Mouse (Mus musculus): Measurements from ENCODE around the gene Arid4a.
"Not testable (repeated sequence)": the region's sequence is repeated elsewhere in the genome, so short reads cannot be mapped to it uniquely, and the experiment has no call there.

Arid4a gene

DNA sequence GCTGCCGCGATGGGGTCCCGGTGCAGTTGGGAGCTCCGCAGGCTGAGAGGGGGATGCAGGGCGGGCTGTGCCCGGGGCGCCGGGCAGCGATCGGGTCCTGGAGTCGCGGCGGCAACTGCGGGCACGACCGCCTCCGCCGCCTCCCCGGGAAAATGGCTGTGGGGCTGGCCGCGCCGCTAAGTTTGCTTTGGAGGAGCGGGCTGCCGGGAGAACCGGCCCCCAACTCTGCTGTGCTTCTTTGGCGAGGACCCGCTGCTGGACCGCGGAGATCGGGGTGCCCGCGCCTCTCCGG is 367 bp downstream of the Arid4a start:
- DNase-seq (ENCODE audit: low spot score in 2 of 2), result no peak

DNA sequence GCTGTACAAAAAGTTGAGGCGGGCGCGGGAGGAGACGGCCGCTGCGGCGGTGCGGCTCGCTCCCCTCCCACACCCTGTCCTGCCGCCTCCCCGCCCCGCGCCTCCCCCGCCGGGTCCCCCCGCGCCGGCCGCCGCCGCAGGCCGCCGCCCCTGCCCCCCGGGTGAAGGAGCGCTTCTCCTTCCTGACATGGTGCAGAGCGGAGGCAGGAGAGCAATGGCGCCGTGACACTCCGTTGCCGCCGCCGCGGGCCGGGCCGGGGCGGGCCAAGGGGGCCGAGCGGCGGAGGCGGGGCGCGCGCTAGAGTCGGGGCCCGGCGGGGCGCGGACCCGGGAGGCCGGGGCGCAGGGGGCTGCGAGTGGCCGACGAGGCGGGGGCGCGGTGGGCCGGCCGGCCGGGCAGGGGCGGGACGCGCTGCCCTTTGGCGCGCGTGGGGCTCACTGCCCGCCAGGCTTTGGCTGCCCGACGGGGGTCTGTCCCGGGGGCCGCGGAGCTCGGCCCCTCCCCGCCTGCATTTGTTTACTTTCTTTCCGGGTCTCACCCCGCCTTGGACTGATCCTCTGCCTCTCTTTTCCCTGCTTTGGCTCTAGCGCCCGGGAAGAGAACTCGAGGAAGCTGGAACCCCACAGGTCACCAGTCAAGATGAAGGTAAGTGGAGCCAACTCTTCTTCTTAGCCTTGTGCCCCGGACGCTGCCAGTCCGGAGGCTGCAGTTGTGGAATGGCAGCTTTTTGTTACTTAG is 882 bp downstream of the Arid4a start:
- no peak for DNase-seq (ENCODE audit: low spot score in 2 of 2)

DNA sequence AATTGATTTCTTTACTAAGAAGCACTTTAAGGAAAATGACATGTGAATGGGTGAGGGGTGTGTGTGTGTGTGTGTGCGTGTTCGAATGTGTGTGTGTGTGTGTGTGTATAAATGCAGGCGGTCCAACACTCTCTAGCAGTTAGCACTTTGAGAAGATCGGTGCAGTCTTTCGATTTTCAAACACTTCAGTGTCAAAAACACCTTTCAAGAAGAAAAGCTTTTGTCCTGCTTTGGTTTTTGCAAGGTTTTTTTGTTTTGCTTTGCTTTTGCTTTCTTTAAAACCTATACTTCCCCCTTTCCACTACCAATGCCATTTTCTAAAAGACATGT is 1.4 kb downstream of the Arid4a start:
- DNase-seq (ENCODE audit: low spot score in 2 of 2), result no peak

DNA sequence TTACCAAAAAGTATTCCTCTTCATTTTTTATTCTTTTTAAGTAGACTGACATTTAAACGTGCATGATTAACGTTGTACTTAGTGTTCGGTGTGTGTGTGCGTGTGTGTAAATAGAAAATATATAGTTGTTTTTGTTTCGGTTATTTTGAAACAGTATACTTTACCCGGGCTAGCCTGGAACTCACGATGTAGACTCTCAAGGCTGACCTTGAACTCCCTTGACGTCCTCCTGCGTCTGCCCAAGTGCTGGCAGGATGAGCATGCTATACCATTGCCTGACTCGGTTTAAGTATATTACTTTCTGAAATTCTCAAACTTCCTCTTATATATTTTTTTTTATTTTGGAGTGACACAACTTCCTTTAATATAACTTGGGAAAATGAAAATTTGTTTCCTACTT is 2.0 kb downstream of the Arid4a start:
- DNase-seq (ENCODE audit: low spot score in 2 of 2), result no peak

- DNase-seq (ENCODE audit: low spot score in 2 of 2), result no peak
Observed at GRCm38 (mm10) chr12:71019211-71019610, 3.4 kb downstream of the Arid4a start.

DNA sequence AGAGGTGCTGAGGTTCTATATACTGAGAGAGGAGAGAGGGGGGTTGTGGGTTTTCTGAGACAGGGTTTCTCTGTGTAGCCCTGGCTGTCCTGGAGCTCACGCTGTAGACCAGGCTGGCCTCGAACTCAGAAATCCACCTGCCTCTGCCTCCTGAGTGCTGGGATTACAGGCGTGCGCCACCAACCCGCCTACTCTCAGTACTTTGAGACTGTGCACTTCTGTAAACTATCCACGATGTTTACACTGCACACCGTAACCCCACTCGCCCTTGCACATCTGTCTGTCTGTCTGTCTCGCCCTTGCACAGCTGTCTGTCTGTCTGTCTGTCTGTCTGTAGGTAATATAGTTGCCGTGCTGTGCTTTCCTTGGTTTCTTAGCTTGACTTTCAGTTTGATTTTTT is 8.6 kb downstream of the Arid4a start:
- DNase-seq (ENCODE audit: low spot score in 2 of 2), result no peak

DNA sequence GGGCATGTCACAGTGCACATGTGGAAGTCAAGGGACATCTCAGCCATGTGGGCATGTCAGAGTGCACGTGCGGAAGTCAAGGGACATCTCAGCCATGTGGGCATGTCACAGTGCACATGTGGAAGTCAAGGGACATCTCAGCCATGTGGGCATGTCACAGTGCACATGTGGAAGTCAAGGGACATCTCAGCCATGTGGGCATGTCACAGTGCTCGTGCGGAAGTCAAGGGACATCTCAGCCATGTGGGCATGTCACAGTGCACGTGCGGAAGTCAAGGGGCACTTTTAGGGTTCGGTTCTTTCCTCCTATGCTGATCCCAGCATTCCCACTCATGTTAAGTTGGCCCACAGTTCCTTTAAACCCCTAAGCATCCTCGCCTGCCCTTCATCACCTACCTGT is 12.5 kb downstream of the Arid4a start:
- not testable (repeated sequence) for DNase-seq (ENCODE audit: low spot score in 2 of 2)

DNA sequence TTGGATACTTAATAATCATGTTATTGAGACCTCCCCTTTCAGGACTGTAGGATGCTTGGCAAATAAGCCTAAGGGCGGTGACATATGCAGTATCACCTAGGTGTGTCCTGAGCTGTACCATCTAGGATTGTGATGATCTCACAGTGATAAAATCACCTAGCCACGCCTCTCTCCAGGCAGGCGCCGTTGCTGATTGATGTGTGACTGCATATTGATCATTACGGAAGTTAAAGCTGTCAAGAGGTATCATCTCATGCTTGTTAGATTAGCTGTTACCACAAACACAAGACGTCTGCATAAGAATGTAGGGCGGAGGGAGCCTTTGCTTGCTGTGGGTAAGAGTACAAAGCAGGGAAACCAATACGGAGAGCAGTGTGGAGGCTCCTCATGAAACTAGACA is 14.5 kb downstream of the Arid4a start:
- DNase-seq (ENCODE audit: low spot score in 2 of 2), result no peak

- no peak for DNase-seq (ENCODE audit: low spot score in 2 of 2)
Observed at GRCm38 (mm10) chr12:71030722-71031121, 14.9 kb downstream of the Arid4a start.

- no peak for DNase-seq (ENCODE audit: low spot score in 2 of 2)
Observed at GRCm38 (mm10) chr12:71035826-71036225, 20.0 kb downstream of the Arid4a start.

DNA sequence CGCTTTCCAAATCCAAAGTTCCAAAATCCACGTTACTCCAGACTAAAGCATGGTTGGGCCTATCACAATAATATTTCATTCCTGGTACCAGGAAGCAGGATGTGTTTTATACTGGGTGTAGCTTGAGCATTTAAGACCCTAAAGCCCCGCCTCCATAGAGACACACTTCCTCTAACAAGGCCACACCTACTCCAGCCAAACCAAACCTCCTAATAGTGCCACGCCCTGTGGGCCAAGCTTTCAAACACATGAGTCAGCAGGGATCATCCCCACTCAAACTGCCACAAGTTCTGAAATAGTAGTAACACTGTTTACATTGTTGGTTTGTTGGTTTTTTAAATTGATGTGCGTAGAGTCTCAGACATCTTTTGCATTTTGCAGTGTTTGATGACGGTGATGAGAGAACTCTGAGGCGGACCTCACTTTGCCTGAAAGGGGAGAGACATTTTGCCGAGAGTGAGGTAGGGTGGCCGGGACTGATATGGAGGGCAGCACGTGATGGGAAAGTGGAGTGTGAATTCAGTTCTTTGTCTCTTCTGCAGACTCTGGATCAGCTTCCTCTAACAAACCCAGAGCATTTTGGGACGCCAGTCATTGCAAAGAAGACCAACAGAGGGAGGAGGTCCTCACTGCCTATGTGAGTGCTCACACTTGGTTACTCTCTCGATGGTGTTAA is 21.1 kb downstream of the Arid4a start:
- DNase-seq (ENCODE audit: low spot score in 2 of 2), result no peak

DNA sequence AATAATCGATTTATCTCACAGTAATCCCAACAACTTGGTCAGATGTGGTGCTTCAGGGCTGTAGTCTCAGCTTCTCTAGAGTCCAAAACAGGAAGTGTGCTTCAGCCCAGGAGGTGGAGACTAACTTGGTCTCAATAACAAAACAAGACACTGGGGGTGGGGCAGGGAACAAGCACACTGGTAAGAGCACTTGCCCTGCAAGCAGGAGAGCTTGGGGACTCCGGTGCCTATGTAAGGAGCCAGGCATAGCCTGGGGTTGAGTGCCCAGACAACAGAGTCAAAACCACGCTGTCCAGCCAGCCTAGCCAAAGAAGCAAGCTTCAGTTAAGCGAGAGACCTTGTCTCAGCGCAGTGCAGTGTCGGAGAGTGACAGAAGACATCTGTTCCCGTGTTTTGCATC is 24.7 kb downstream of the Arid4a start:
- no peak for DNase-seq (ENCODE audit: low spot score in 2 of 2)

DNA sequence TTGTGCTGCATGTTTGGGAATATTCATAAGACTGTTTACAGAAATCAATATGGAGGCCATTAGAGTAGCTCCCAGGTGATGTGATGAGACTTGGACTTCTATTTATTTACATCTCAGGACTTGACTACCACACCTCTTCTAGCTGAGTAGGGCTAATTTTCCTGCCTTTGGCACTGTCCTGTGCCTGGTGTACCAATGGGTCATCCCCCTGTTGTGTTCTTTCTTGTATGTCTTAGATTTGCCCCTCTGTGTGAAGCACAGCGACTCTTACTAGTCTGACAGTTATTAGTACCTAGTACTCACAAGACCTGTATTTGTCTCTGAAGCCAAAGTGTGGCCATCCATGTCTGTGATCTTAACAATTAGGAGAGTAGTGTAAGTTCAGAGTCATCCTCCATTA is 26.7 kb downstream of the Arid4a start:
- DNase-seq (ENCODE audit: low spot score in 2 of 2), result no peak

GRCm38 (mm10) chr12:71043571-71043970 is 27.8 kb downstream of the Arid4a start:
- DNase-seq (ENCODE audit: low spot score in 2 of 2), result no peak

- DNase-seq (ENCODE audit: low spot score in 2 of 2), result no peak
Observed at GRCm38 (mm10) chr12:71044488-71044887, 28.7 kb downstream of the Arid4a start.

- DNase-seq (ENCODE audit: low spot score in 2 of 2), result no peak
Observed at GRCm38 (mm10) chr12:71046501-71046900, 30.7 kb downstream of the Arid4a start.

- DNase-seq (ENCODE audit: low spot score in 2 of 2), result no peak
Observed at GRCm38 (mm10) chr12:71047473-71048078, 31.8 kb downstream of the Arid4a start.

DNA sequence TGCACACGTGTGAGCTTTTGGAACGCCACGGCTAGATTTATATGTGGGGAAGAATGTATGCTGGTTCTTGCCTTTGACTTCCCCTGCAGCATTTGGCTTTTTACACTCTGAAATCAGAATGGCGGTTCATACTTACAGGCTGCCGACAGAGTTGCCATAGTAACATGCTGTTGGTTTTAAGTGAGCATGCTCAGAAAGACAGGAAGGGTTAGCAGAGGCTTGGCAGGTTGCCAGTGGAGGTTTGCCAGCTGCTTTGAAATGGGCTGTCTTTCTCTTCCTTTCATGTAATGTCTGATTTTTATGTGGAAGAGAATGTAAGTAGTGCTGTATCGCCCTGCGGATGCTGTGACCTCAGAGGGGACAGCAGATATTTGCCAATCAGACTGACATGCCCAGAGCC is 32.3 kb downstream of the Arid4a start:
- peak; percentile 96 to 97 for DNase-seq (ENCODE audit: low spot score in 2 of 2)

- no peak for DNase-seq (ENCODE audit: low spot score in 2 of 2)
Observed at GRCm38 (mm10) chr12:71048561-71048960, 32.8 kb downstream of the Arid4a start.

GRCm38 (mm10) chr12:71049596-71050265 is 33.9 kb downstream of the Arid4a start:
- no peak for DNase-seq (ENCODE audit: low spot score in 2 of 2)

DNA sequence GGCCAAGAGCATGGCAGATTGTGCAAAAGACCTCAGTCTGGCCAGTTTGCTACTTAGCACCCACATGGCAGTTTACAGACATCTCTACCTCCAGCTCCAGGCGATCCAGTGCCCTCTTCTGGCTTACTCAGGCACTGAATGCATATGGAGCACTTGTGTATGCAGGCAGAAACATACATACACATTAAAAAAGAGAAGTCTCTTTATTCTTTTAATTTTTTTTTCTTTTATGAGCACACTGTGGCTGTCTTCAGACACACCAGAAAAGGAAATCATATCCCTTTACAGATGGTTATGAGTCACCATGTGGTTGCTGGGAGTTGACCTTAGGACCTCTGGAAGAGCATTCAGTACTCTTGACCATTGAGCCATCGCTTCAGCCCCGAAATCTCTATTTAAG is 35.3 kb downstream of the Arid4a start:
- no peak for DNase-seq (ENCODE audit: low spot score in 2 of 2)

DNA sequence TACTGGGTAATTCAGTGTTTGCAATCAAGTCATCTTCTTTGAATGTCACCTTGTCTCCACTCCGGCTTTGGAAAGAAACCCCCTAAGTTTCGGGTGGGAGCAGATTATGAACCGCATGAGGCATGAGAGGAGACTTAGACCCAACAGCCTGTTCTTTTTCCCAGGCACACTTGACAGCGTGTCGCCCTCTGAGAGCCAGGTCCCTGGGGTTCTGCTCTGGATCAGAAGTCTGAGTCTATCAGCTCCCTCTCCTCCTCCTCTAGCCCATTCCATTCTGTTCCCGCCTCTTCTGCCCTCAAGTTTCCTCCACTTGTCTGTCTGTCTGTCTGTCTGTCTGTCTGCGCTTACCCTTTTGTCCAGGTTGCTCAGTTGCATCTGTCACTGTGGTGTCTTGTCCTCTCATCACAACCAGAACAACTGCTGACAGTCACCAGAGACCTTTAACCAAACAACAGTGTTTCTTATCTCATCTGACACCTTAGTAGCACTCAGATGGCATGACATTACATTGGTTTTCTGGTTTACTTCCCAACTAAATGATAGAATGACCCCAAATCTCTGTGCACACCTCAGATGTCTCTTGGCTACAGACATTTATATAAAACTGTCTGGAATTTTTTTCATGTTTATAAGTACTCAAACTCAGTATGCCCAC is 36.7 kb downstream of the Arid4a start:
- no peak for DNase-seq (ENCODE audit: low spot score in 2 of 2)
